Mouse (Mus musculus) hindbrain, postnatal 0 days (tissue): ENCODE measurements around the gene Kat8. TPM values are rescaled to one million over a fixed set of nuclear protein-coding genes. Genes with fewer than 3 reads are reported as not detected.

ENCODE experiments used
- ATAC-seq: fragments of 200-750 bp; cut with Nextera tagmentation; 2 replicates; pipeline ENCODE4 v1.8.0; 2017; ENCODE audit warnings: mild to moderate bottlenecking, moderate TSS enrichment, moderate library complexity
- DNase-seq: peaks from one replicate; pipeline ENCODE4 v3.0.0-alpha.2; 2015; ENCODE audit warnings: low spot score
- H3K27ac ChIP-seq: fragments of 300-500 bp; sonication (generic); 2 replicates; pipeline ENCODE4 v1.5.1; 2014; ENCODE audit warnings: mild to moderate bottlenecking
- H3K27me3 ChIP-seq: fragments of 300-500 bp; sonication (generic); 2 replicates; pipeline ENCODE4 v1.6.1; 2014; ENCODE audit warnings: low read length, mixed read lengths; ENCODE audit not compliant: insufficient read depth
- H3K36me3 ChIP-seq: fragments of 300-500 bp; sonication (generic); 2 replicates; pipeline ENCODE4 v1.6.1; 2014; ENCODE audit warnings: low read length, mixed read lengths; ENCODE audit not compliant: insufficient read depth
- H3K4me1 ChIP-seq: fragments of 300-500 bp; sonication (generic); 2 replicates; pipeline ENCODE4 v1.6.1; 2014; ENCODE audit warnings: antibody characterized with exemption, low read length, mixed read lengths; ENCODE audit not compliant: insufficient read depth
- H3K4me2 ChIP-seq: fragments of 300-500 bp; sonication (generic); 2 replicates; pipeline ENCODE4 v1.6.1; 2014; ENCODE audit warnings: low read depth, mild to moderate bottlenecking, low read length, moderate library complexity, mixed read lengths
- H3K4me3 ChIP-seq: fragments of 300-500 bp; sonication (generic); 2 replicates; pipeline ENCODE4 v1.5.1; 2014; ENCODE audit warnings: low read length
- H3K9ac ChIP-seq: fragments of 300-500 bp; sonication (generic); replicated peaks from 2 replicates; pipeline ENCODE4 v1.6.1; 2014; ENCODE audit warnings: mild to moderate bottlenecking, low read length, moderate library complexity, mixed read lengths
- H3K9me3 ChIP-seq: fragments of 300-500 bp; sonication (generic); 2 replicates; pipeline ENCODE4 v1.6.1; 2016; ENCODE audit warnings: low read length, mixed read lengths
- CTCF ChIP-seq: IDR thresholded peaks from 2 replicates; pipeline ENCODE4 v1.5.1; 2016; ENCODE audit warnings: antibody characterized with exemption, control low read depth, low read depth
- WGBS: fragments of 180-500 bp; shearing (Covaris S2); extraction: QIAGEN DNeasy Blood & Tissue Kit; methylation state at CpG from one replicate; pipeline ENCODE4 v1.1.7; 2014; 5-methylcytosine and 5-hydroxymethylcytosine counted together
- polyA plus RNA-seq: library from polyadenylated mRNA; unstranded; fragments of >200 nt; fragmentation: Nextera tagmentation; extraction: Ambion mirVana; gene quantifications from 2 replicates; pipeline ENCODE4 v1.2.1, GENCODE M21; 2015
- total RNA-seq: library from RNA; depleted of rRNA; stranded (reverse); fragments of >200 nt; gene quantifications from 2 replicates; pipeline ENCODE4 v1.2.3, GENCODE M21; 2014; rRNA removed

Gene Kat8
- total RNA-seq: 24.9 and 33.5 TPM in 2 replicates
- 30.1 and 33.9 TPM in 2 replicates for polyA plus RNA-seq

- TF ChIP-seq CTCF: no peak
- DNase-seq (peak; percentile 96), ATAC-seq (peak; percentile 96)
- Histone ChIP-seq H3K27me3 (no peaks in the 10 kb centered on the region), H3K27ac (peak within 1 kb of the TSS; percentile 81), H3K9me3 (no peaks in the 10 kb centered on the region), H3K36me3 (peaks cover 30% of the 10 kb centered on the region; the same call in 1 of the 2 replicates), H3K4me2 (peak within 1 kb of the TSS; percentile 84), H3K4me3 (peak within 1 kb of the TSS; percentile 99), H3K9ac (peak within 1 kb of the TSS; percentile 83), H3K4me1 (0 out of 2 replicates have a peak, but pooled peaks cover 3% of the 10 kb centered on the region)
- WGBS: 2% methylated on average over 40 of the region's 40 CpGs
Measured at GRCm38 (mm10) chr7:127912190-127912871, at the start of gene Kat8. TSS of gene Kat8 (plus strand) at chr7:127912516.

GRCm38 (mm10) chr7:127866434-127866833 lies 45.9 kb upstream of the Kat8 start:
- Histone ChIP-seq H3K36me3 (peaks cover 32% of the 10 kb centered on the region), H3K9me3 (no peaks in the 10 kb centered on the region), H3K4me3 (no peak overlapping the region), H3K27me3 (no peaks in the 10 kb centered on the region), H3K4me1 (no peaks in the 10 kb centered on the region), H3K27ac (no peak overlapping the region), H3K9ac (no peak overlapping the region), H3K4me2 (no peak overlapping the region)
- WGBS: 96% methylated on average over 12 of the region's 12 CpGs
- ATAC-seq: no peak
- DNase-seq: no peak
- no peak for TF ChIP-seq CTCF

GRCm38 (mm10) chr7:127867641-127868040 lies 44.7 kb upstream of the Kat8 start:
- Histone ChIP-seq H3K4me3 (no peak overlapping the region), H3K4me1 (no peaks in the 10 kb centered on the region), H3K36me3 (peaks cover 32% of the 10 kb centered on the region), H3K9ac (no peak overlapping the region), H3K9me3 (no peaks in the 10 kb centered on the region), H3K4me2 (no peak overlapping the region), H3K27me3 (no peaks in the 10 kb centered on the region), H3K27ac (no peak overlapping the region)
- no peak for DNase-seq
- 96% methylated on average over 18 of the region's 18 CpGs for WGBS
- no peak for ATAC-seq
- TF ChIP-seq CTCF: no peak

- H3K27ac ChIP-seq: peak overlapping the region; percentile 20; the same call in 1 of the 2 replicates
- H3K9me3 ChIP-seq: no peaks in the 10 kb centered on the region
- peaks cover 7% of the 10 kb centered on the region for H3K4me1 ChIP-seq
- H3K4me2 ChIP-seq: no peak overlapping the region
- peak; percentile 20 for DNase-seq
- TF ChIP-seq CTCF: no peak
- no peak overlapping the region for H3K4me3 ChIP-seq
- H3K36me3 ChIP-seq: peaks cover 32% of the 10 kb centered on the region
- ATAC-seq: no peak
- no peaks in the 10 kb centered on the region for H3K27me3 ChIP-seq
- WGBS: 42% methylated on average over 3 of the region's 3 CpGs
- H3K9ac ChIP-seq: peak overlapping the region; percentile 28; the same call in 1 of the 2 replicates
Measured at GRCm38 (mm10) chr7:127869149-127869810, 43.0 kb upstream of the Kat8 start.

- TF ChIP-seq CTCF: peak; percentile 47
- ATAC-seq (no peak), DNase-seq (no peak)
- no peak overlapping the region for H3K4me3 ChIP-seq
- peaks cover 25% of the 10 kb centered on the region for H3K36me3 ChIP-seq
- H3K9me3 ChIP-seq: no peaks in the 10 kb centered on the region
- peaks cover 12% of the 10 kb centered on the region for H3K4me1 ChIP-seq
- no peak overlapping the region for H3K4me2 ChIP-seq
- 83% methylated on average over 5 of the region's 5 CpGs for WGBS
- no peak overlapping the region for H3K27ac ChIP-seq
- H3K27me3 ChIP-seq: no peaks in the 10 kb centered on the region
- no peak overlapping the region for H3K9ac ChIP-seq
Measured at GRCm38 (mm10) chr7:127870136-127870821, 42.0 kb upstream of the Kat8 start.

GRCm38 (mm10) chr7:127874812-127875626 lies 37.3 kb upstream of the Kat8 start:
- ATAC-seq (peak; percentile 36), DNase-seq (no peak)
- TF ChIP-seq CTCF: no peak
- Histone ChIP-seq H3K27ac (peak overlapping the region; percentile 99), H3K27me3 (no peaks in the 10 kb centered on the region), H3K4me2 (peak overlapping the region; percentile 75), H3K4me3 (peak overlapping the region; percentile 92), H3K4me1 (peaks cover 15% of the 10 kb centered on the region), H3K36me3 (peaks cover 16% of the 10 kb centered on the region), H3K9me3 (no peaks in the 10 kb centered on the region), H3K9ac (peak overlapping the region; percentile 92)
- WGBS: 4% methylated on average over 20 of the region's 20 CpGs
